Mouse (Mus musculus): Measurements from ENCODE around the gene Nr2f6.
A peak's percentile ranks its signal among the peaks of the same experiment; 100 is the strongest.
"Not testable (repeated sequence)": the region's sequence is repeated elsewhere in the genome, so short reads cannot be mapped to it uniquely, and the experiment has no call there.

Gene Nr2f6

DNA sequence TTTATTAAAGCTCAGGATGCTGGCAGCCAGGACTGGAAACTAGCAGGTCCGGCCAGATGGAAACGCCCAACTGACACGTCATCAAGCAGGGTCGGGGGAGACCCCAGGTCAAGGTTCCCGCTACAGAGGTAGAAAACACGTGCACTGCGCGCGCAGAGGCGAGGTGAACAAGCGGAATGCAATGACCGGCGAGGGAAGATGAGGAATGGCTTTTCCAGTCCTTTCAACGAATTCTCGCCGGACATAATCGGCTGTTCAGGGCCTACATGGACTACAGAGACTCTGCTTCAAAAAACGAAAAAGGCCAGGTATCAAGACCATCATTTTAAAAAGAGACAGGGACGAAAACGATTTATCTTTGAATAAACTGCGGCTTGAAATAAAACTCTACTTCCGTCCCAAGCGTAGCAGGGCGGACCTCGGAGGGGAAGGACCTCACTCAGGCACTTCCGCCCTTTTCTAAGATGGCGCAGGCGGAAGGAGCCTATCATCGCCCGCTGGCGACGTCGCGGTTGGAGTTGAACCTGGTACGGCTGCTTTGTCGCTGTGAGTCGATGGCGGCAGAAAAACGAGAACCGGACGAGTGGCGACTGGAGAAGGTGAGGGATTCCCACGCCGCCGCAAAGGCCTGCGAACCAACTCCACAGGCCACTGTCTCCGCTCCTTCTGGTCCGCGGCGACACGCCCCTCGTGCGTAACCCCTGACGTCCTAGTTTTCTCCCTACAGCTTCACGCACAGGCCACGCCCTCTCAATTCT, 14.8 kb downstream of the Nr2f6 start, which contains the start of gene Use1:
Use1 (plus strand) TSS at position 78 of the 758 bp plus-strand sequence.
- peak; percentile 96 for DNase-seq

DNA sequence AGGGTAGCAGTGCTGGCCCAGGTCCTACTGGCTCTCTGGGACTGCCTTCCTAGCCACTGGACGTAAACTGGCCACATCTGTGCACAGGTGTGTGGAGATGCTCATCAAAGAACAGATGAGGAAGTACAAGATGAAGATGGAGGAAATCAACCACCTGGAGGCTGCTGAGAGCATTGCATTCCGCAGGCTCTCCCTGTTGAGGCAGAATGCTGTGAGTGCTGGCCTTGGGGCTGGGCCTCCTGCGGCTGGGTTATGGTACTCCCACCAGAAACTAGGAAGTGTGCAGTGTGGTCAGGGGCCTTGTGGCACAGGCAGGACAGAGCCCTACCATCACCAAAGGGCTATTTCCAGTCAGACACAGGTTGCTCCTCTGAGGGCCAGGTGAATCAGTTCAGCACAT, 23.7 kb downstream of the Nr2f6 start:
- no peak for DNase-seq

DNA sequence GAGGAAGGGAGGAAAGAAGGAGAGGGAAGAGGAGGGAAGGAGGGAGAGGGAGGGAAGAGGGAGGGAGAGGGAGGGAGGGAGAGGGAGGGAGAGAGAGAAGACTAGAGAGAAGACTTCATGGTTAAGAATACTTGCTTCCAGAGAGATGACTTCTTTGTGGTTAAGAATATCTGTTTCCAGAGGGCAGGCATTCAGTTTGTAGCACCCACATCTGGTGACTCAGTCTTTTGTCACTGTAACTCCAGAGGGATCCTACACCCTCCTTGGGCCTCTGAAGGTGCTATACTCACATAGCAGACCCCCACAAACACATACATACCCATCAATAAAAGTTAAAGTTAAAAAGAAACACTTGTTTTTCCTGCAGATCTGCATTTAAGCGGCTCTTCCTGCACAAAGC, 30.2 kb downstream of the Nr2f6 start:
- DNase-seq: no peak

DNA sequence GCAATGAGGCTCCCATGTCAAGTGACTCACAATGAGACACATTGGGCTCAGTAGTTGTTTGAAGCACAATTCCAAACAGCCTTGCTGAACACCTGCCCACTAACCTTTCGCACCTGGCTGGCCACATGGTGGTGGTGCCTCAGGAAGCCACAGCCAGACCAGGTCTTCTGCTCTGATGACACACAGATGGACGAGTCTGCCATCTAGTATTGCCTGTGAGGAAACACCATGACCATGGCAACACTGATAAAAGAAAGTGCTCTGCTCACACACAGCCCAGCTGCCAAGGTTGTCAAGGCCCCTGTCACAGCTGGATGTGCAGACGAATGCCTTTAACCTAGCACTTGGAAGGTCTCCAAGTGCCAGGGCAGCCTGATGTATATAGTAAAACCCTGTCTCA, 30.6 kb downstream of the Nr2f6 start:
- DNase-seq: no peak

DNA sequence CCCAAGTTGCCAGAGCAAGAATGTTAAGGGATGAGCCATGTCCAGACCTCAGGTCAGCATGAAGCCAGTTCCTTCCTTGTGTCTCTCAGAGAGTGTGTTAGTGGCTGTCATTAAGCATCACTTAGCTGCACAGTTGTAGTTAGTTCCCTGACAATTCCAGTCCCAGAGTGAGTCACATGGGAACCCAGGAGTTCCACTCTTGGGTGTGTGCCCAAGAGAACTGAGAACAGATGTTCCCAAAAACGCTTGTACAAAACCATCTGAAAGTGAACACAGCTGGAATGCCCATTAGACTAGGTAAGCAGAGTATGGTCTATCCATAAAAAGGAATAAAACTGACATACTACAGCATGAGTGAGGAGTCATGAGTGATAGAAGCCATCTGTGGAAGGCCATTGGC, 35.2 kb downstream of the Nr2f6 start:
- no peak for DNase-seq

DNA sequence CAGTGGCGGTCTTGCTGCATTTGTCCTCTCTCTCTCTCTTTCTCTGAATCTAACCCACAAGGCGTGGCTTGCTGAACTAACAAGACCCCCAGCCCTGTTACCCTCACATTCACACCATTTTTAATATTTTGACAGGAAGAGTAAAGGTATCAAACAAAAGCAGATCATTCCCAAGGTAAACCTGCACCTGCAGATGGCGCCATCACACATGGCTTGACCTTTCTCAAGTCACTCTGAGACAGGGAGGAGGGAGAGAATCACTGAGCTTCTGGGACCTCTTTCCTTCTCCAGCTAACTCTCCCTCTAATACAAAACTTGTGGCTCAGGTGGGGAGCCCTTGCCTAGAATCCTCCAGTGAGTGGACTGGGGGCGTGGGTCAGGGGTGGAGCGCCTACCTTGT, 41.1 kb downstream of the Nr2f6 start:
- DNase-seq: peak; percentile 71

DNA sequence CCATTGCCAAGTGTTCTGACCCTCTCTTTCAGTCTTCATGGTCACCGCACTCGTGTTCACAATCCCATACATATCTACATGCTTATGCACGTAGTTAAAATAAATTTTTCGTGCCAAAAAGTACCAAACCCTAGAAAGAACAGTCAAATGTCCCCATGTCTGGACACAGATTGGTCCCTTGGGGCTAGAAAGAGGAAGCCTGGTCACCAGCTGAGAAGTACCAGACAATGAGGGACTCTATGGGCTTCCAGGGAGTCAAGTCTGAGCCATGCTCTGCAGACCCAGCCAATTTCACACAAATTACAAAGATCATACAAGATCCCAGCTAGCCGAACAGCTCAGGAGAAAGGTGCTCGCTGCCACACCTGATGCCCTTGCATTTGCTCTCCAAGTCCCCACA, 43.9 kb downstream of the Nr2f6 start:
- not testable (repeated sequence) for DNase-seq

DNA sequence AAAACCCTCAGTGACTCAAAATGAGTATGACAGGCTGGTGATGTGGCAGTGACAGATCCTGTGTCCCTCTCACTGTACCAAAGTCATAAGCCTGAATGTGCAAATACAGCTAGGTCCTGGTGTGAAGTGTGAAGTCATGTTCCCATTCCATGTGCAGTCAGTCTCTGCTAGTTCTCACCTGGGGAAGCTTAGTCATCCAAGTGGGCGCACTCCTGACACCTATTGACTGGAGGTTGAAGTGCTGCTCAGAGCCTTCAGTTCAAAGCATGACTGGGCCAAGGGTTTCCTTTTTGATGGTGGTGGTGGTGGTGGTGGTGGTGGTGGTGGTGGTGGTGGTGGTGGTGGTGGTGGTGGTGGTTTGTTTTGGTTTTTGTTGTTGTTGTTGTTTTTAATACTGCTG, 56.9 kb downstream of the Nr2f6 start:
- DNase-seq: peak; percentile 41
